Mouse (Mus musculus) heart, postnatal 0 days (tissue): Measurements from ENCODE around the gene Mbd6.

Source experiments
- CTCF ChIP-seq: IDR thresholded peaks from 2 replicates; pipeline ENCODE4 v1.5.1; 2016; ENCODE audit warnings: antibody characterized with exemption, control low read depth, low read depth
- EP300 ChIP-seq: IDR thresholded peaks from 2 replicates; pipeline ENCODE4 v1.6.1; 2016; ENCODE audit warnings: antibody characterized with exemption, low read depth

DNA sequence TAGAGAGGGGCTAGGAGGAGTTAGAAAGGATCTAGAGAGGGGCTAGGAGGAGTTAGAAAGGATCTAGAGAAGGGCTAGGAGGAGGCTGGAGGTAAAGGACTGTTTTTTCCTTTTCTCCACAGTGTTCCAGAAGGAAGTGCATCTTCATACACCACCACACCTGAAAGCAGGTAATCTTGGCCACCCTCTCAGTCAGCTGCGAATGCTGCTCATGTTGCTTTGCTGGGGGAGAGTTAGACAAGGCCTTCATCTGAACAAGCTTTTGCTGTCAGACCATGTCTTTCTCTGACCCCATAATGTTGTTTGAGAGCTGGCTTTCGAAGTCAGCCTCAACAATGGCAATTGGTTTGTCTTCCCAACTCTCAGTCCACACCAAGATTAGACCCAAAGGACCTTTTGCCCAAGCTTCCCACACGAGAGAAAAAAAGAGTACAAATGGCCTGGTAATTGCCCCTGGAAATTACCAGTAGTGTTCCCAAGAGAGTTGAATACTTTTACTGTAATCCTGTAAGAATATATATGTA, 4.8 kb upstream of the Mbd6 start:
- TF ChIP-seq EP300 (no peak), CTCF (no peak)
